Mouse (Mus musculus) embryonic facial prominence, embryonic 10.5 days (tissue): ENCODE measurements around the gene Slfn2. TPM values are rescaled to one million over a fixed set of nuclear protein-coding genes. Genes with fewer than 3 reads are reported as not detected.

Experiments used
- DNase-seq: peaks from one replicate; pipeline ENCODE4 v3.0.0-alpha.2; 2017; ENCODE audit warnings: low spot score
- H3K27ac ChIP-seq: fragments of 300-500 bp; sonication (generic); replicated peaks from 2 replicates; pipeline ENCODE4 v1.5.1; 2016; ENCODE audit warnings: mild to moderate bottlenecking
- H3K27me3 ChIP-seq: fragments of 300-500 bp; sonication (generic); replicated peaks from 2 replicates; pipeline ENCODE4 v1.6.1; 2016; ENCODE audit warnings: low read depth, mild to moderate bottlenecking; ENCODE audit not compliant: poor library complexity, severe bottlenecking
- H3K36me3 ChIP-seq: fragments of 300-500 bp; sonication (generic); replicated peaks from 2 replicates; pipeline ENCODE4 v1.6.1; 2016; ENCODE audit warnings: mild to moderate bottlenecking, moderate library complexity
- H3K4me1 ChIP-seq: fragments of 300-500 bp; sonication (generic); 2 replicates; pipeline ENCODE4 v1.6.1; 2016
- H3K4me3 ChIP-seq: fragments of 300-500 bp; sonication (generic); 2 replicates; pipeline ENCODE4 v1.5.1; 2016; ENCODE audit warnings: mild to moderate bottlenecking, moderate library complexity
- H3K9me3 ChIP-seq: fragments of 300-500 bp; sonication (generic); 2 replicates; pipeline ENCODE4 v1.6.1; 2016; ENCODE audit warnings: mild to moderate bottlenecking
- WGBS: fragments of 180-500 bp; shearing (Covaris S2); methylation state at CpG from one replicate; pipeline ENCODE4 v1.1.7; 2016; 5-methylcytosine and 5-hydroxymethylcytosine counted together
- polyA plus RNA-seq: library from polyadenylated mRNA; unstranded; fragments of >200 nt; fragmentation: Nextera tagmentation; extraction: Ambion mirVana; gene quantifications from 2 replicates; pipeline ENCODE4 v1.2.1, GENCODE M21; 2016

Slfn2 gene
- polyA plus RNA-seq, 1 experiment from 2014 or later = 0.97 TPM

GRCm38 (mm10) chr11:83061806-83062205 lies 3.1 kb upstream of the Slfn2 start:
- WGBS = 89% methylated on average over 7 of the region's 7 CpGs
- Histone ChIP-seq H3K9me3 (no peaks in the 10 kb centered on the region), H3K4me1 (no peaks in the 10 kb centered on the region), H3K27ac (no peak overlapping the region), H3K36me3 (no peaks in the 10 kb centered on the region), H3K27me3 (no peaks in the 10 kb centered on the region), H3K4me3 (no peak overlapping the region)
- DNase-seq = no peak

GRCm38 (mm10) chr11:83063126-83063525 lies 1.8 kb upstream of the Slfn2 start:
- WGBS = 79% methylated on average over 4 of the region's 4 CpGs
- no peaks in the 10 kb centered on the region for H3K9me3 ChIP-seq
- no peaks in the 10 kb centered on the region for H3K27me3 ChIP-seq
- H3K36me3 ChIP-seq = no peaks in the 10 kb centered on the region
- no peaks in the 10 kb centered on the region for H3K4me1 ChIP-seq
- no peak for DNase-seq
- no peak overlapping the region for H3K27ac ChIP-seq
- no peak overlapping the region for H3K4me3 ChIP-seq

GRCm38 (mm10) chr11:83063941-83064349 lies 967 bp upstream of the Slfn2 start:
- H3K4me3 ChIP-seq = no peak overlapping the region
- WGBS = 63% methylated on average over 3 of the region's 3 CpGs
- H3K9me3 ChIP-seq = no peaks in the 10 kb centered on the region
- DNase-seq = no peak
- H3K27me3 ChIP-seq = no peaks in the 10 kb centered on the region
- H3K36me3 ChIP-seq = no peaks in the 10 kb centered on the region
- H3K4me1 ChIP-seq = no peaks in the 10 kb centered on the region
- H3K27ac ChIP-seq = no peak overlapping the region

- H3K36me3 ChIP-seq = no peaks in the 10 kb centered on the region
- no peaks in the 10 kb centered on the region for H3K27me3 ChIP-seq
- 21% methylated on average over 6 of the region's 6 CpGs for WGBS
- no peaks in the 10 kb centered on the region for H3K9me3 ChIP-seq
- H3K4me3 ChIP-seq = no peak overlapping the region
- DNase-seq = no peak
- H3K4me1 ChIP-seq = no peaks in the 10 kb centered on the region
- no peak overlapping the region for H3K27ac ChIP-seq
These were observed 781 bp downstream of the Slfn2 start for GRCm38 (mm10) chr11:83065441-83066344.

- H3K4me1 ChIP-seq = no peaks in the 10 kb centered on the region
- no peaks in the 10 kb centered on the region for H3K27me3 ChIP-seq
- no peak overlapping the region for H3K4me3 ChIP-seq
- H3K27ac ChIP-seq = no peak overlapping the region
- no peaks in the 10 kb centered on the region for H3K36me3 ChIP-seq
- 54% methylated on average over 11 of the region's 11 CpGs for WGBS
- DNase-seq = no peak
- H3K9me3 ChIP-seq = no peaks in the 10 kb centered on the region
These were observed 2.0 kb downstream of the Slfn2 start for GRCm38 (mm10) chr11:83066640-83067531.

- H3K9me3 ChIP-seq = no peaks in the 10 kb centered on the region
- H3K4me3 ChIP-seq = no peak overlapping the region
- DNase-seq = no peak
- H3K27ac ChIP-seq = no peak overlapping the region
- WGBS = 77% methylated on average over 4 of the region's 4 CpGs
- no peaks in the 10 kb centered on the region for H3K27me3 ChIP-seq
- no peaks in the 10 kb centered on the region for H3K4me1 ChIP-seq
- no peaks in the 10 kb centered on the region for H3K36me3 ChIP-seq
These were observed 3.2 kb downstream of the Slfn2 start for GRCm38 (mm10) chr11:83067982-83068694.

- H3K4me1 ChIP-seq = no peaks in the 10 kb centered on the region
- no peak overlapping the region for H3K4me3 ChIP-seq
- no peaks in the 10 kb centered on the region for H3K27me3 ChIP-seq
- no peak overlapping the region for H3K27ac ChIP-seq
- WGBS = 91% methylated on average over 15 of the region's 15 CpGs
- H3K9me3 ChIP-seq = no peaks in the 10 kb centered on the region
- H3K36me3 ChIP-seq = no peaks in the 10 kb centered on the region
- no peak for DNase-seq
These were observed 5.5 kb downstream of the Slfn2 start for GRCm38 (mm10) chr11:83070321-83070970.

GRCm38 (mm10) chr11:83077714-83078422 lies 13.0 kb downstream of the Slfn2 start:
- Histone ChIP-seq H3K9me3 (no peaks in the 10 kb centered on the region), H3K27ac (no peak overlapping the region), H3K27me3 (no peaks in the 10 kb centered on the region), H3K4me3 (no peak overlapping the region), H3K36me3 (no peaks in the 10 kb centered on the region), H3K4me1 (no peaks in the 10 kb centered on the region)
- DNase-seq = no peak
- WGBS = 79% methylated on average over 3 of the region's 3 CpGs

GRCm38 (mm10) chr11:83078423-83079140 lies 13.7 kb downstream of the Slfn2 start:
- Histone ChIP-seq H3K27ac (no peak overlapping the region), H3K4me1 (no peaks in the 10 kb centered on the region), H3K36me3 (no peaks in the 10 kb centered on the region), H3K4me3 (no peak overlapping the region), H3K9me3 (no peaks in the 10 kb centered on the region), H3K27me3 (no peaks in the 10 kb centered on the region)
- DNase-seq = no peak
- 88% methylated on average over 5 of the region's 5 CpGs for WGBS

GRCm38 (mm10) chr11:83079487-83080199 lies 14.7 kb downstream of the Slfn2 start:
- Histone ChIP-seq H3K9me3 (0 out of 2 replicates have a peak, but pooled peaks cover 2% of the 10 kb centered on the region), H3K27ac (no peak overlapping the region), H3K27me3 (no peaks in the 10 kb centered on the region), H3K4me1 (no peaks in the 10 kb centered on the region), H3K4me3 (no peak overlapping the region), H3K36me3 (no peaks in the 10 kb centered on the region)
- no peak for DNase-seq
- WGBS = 84% methylated on average over 9 of the region's 9 CpGs
